Mouse (Mus musculus) spleen, adult 2 months (tissue): ENCODE data around the gene Aox1. TPM values are rescaled to one million over a fixed set of nuclear protein-coding genes. Genes with fewer than 3 reads are reported as not detected.

Source experiments
- DNase-seq, 2 experiments: peaks; one replicate each; pipeline versions ENCODE4 v3.0.0 to v3.0.0-alpha.2; 2012 to 2021; ENCODE audit warnings: low spot score in 2 of 2, low read depth in 1 of 2
- H3K27ac ChIP-seq: fragments of 200-500 bp; 2 replicates; pipeline ENCODE4 v1.5.1; 2012; ENCODE audit warnings: low read length, inconsistent platforms; ENCODE audit not compliant: insufficient read depth
- H3K27me3 ChIP-seq: fragments of 200-500 bp; 2 replicates; pipeline ENCODE4 v1.6.1; 2012; ENCODE audit warnings: mild to moderate bottlenecking, moderate library complexity, low read length, inconsistent platforms; ENCODE audit not compliant: control insufficient read depth, insufficient read depth
- H3K36me3 ChIP-seq: fragments of 200-500 bp; 2 replicates; pipeline ENCODE4 v1.6.1; 2012; ENCODE audit warnings: mild to moderate bottlenecking, low read length, inconsistent platforms; ENCODE audit not compliant: control insufficient read depth, insufficient read depth
- H3K4me1 ChIP-seq: fragments of 200-500 bp; 2 replicates; pipeline ENCODE4 v1.6.1; 2011; ENCODE audit warnings: inconsistent platforms; ENCODE audit not compliant: control insufficient read depth, insufficient read depth, insufficient read length
- H3K4me3 ChIP-seq: fragments of 200-500 bp; 2 replicates; pipeline ENCODE4 v1.5.1; 2011; ENCODE audit warnings: mild to moderate bottlenecking, inconsistent platforms; ENCODE audit not compliant: insufficient read depth, insufficient read length; ENCODE audit errors: extremely low read depth
- CTCF ChIP-seq: fragments of 200-500 bp; IDR thresholded peaks from 2 replicates; pipeline ENCODE4 v1.5.1; 2011; ENCODE audit warnings: mild to moderate bottlenecking, inconsistent platforms; ENCODE audit not compliant: insufficient read depth, insufficient read length, insufficient replicate concordance; ENCODE audit errors: extremely low read depth
- POLR2A ChIP-seq: fragments of 200-500 bp; IDR thresholded peaks from 2 replicates; pipeline ENCODE4 v1.6.1; 2011; ENCODE audit warnings: low read depth, low read length, inconsistent platforms
- WGBS: fragments of 180-500 bp; shearing (Covaris S2); methylation state at CpG from one replicate; pipeline ENCODE4 v1.1.7; 2018; 5-methylcytosine and 5-hydroxymethylcytosine counted together
- polyA plus RNA-seq: library from polyadenylated mRNA; depleted of rRNA; stranded (reverse); fragments of >200 nt; gene quantifications from 2 replicates; pipeline ENCODE4 v1.2.3, GENCODE M21; 2012

Gene Aox1
- polyA plus RNA-seq, 1 experiment: 0.57 TPM

- WGBS: 89% methylated on average over 5 of the region's 5 CpGs
- no peak for TF ChIP-seq POLR2A
- TF ChIP-seq CTCF: no peak
Observed at GRCm38 (mm10) chr1:58065151-58065550, 35.4 kb downstream of the Aox1 start.

GRCm38 (mm10) chr1:58065606-58066005 lies 35.9 kb downstream of the Aox1 start:
- no peaks in the 10 kb centered on the region for H3K36me3 ChIP-seq
- WGBS: 86% methylated on average over 3 of the region's 3 CpGs

More at GRCm38 (mm10) chr1:58065151-58065550, 35.4 kb downstream of the Aox1 start:
- Histone ChIP-seq H3K36me3 (no peaks in the 10 kb centered on the region), H3K4me3 (no peak overlapping the region), H3K27ac (no peak overlapping the region), H3K4me1 (no peaks in the 10 kb centered on the region), H3K27me3 (no peaks in the 10 kb centered on the region)
- no peak for DNase-seq

GRCm38 (mm10) chr1:58069181-58069580 lies 39.5 kb downstream of the Aox1 start:
- H3K4me3 ChIP-seq: no peak overlapping the region
- WGBS: 92% methylated on average over 6 of the region's 6 CpGs
- no peak for TF ChIP-seq CTCF
- TF ChIP-seq POLR2A: no peak

More at GRCm38 (mm10) chr1:58065606-58066005, 35.9 kb downstream of the Aox1 start:
- H3K4me3 ChIP-seq: no peak overlapping the region
- no peaks in the 10 kb centered on the region for H3K27me3 ChIP-seq
- TF ChIP-seq CTCF: no peak
- no peak for TF ChIP-seq POLR2A
- H3K4me1 ChIP-seq: no peaks in the 10 kb centered on the region
- no peak overlapping the region for H3K27ac ChIP-seq
- no peak for DNase-seq

GRCm38 (mm10) chr1:58070091-58070490 lies 40.4 kb downstream of the Aox1 start:
- 94% methylated on average over 11 of the region's 11 CpGs for whole genome bisulfite sequencing
- Histone ChIP-seq H3K27me3 (no peaks in the 10 kb centered on the region), H3K36me3 (no peaks in the 10 kb centered on the region), H3K4me3 (no peak overlapping the region), H3K4me1 (no peaks in the 10 kb centered on the region), H3K27ac (no peak overlapping the region)
- no peak for DNase-seq
- no peak for TF ChIP-seq POLR2A
- no peak for TF ChIP-seq CTCF

More at GRCm38 (mm10) chr1:58069181-58069580, 39.5 kb downstream of the Aox1 start:
- DNase-seq: no peak
- no peak overlapping the region for H3K27ac ChIP-seq
- no peaks in the 10 kb centered on the region for H3K4me1 ChIP-seq
- H3K27me3 ChIP-seq: no peaks in the 10 kb centered on the region
- H3K36me3 ChIP-seq: no peaks in the 10 kb centered on the region

- Histone ChIP-seq H3K36me3 (no peaks in the 10 kb centered on the region), H3K4me3 (no peak overlapping the region)
- WGBS: 86% methylated on average over 9 of the region's 9 CpGs
Observed at GRCm38 (mm10) chr1:58071006-58071405, 41.3 kb downstream of the Aox1 start.

GRCm38 (mm10) chr1:58071509-58071908 lies 41.8 kb downstream of the Aox1 start:
- H3K27ac ChIP-seq: no peak overlapping the region
- H3K4me3 ChIP-seq: no peak overlapping the region
- H3K36me3 ChIP-seq: no peaks in the 10 kb centered on the region
- no peaks in the 10 kb centered on the region for H3K4me1 ChIP-seq
- no peaks in the 10 kb centered on the region for H3K27me3 ChIP-seq
- no peak for DNase-seq
- 97% methylated on average over 1 of the region's 1 CpGs for WGBS
- TF ChIP-seq CTCF (no peak), POLR2A (no peak)

More at GRCm38 (mm10) chr1:58071006-58071405, 41.3 kb downstream of the Aox1 start:
- TF ChIP-seq POLR2A (no peak), CTCF (no peak)
- DNase-seq: no peak
- H3K27me3 ChIP-seq: no peaks in the 10 kb centered on the region
- H3K4me1 ChIP-seq: no peaks in the 10 kb centered on the region
- no peak overlapping the region for H3K27ac ChIP-seq

- Histone ChIP-seq H3K4me1 (no peaks in the 10 kb centered on the region), H3K36me3 (no peaks in the 10 kb centered on the region), H3K4me3 (no peak overlapping the region), H3K27ac (no peak overlapping the region), H3K27me3 (no peaks in the 10 kb centered on the region)
- no peak for DNase-seq
- TF ChIP-seq CTCF (no peak), POLR2A (no peak)
- WGBS: 86% methylated on average over 2 of the region's 2 CpGs
Observed at GRCm38 (mm10) chr1:58072416-58072815, 42.7 kb downstream of the Aox1 start.
